Mouse (Mus musculus) brain, embryonic 14.5 days (tissue): ENCODE results near the gene Ndnf.

ENCODE experiments used
- CTCF ChIP-seq: fragments of 200-500 bp; IDR thresholded peaks from 2 replicates; pipeline ENCODE4 v1.5.1; 2012; ENCODE audit warnings: inconsistent platforms, mild to moderate bottlenecking, moderate library complexity, borderline replicate concordance; ENCODE audit not compliant: insufficient read depth, insufficient read length; ENCODE audit errors: extremely low read depth
- POLR2A ChIP-seq: fragments of 200-500 bp; IDR thresholded peaks from 2 replicates; pipeline ENCODE4 v1.6.1; 2012; ENCODE audit warnings: mild to moderate bottlenecking, inconsistent platforms, borderline replicate concordance; ENCODE audit not compliant: poor library complexity, insufficient read depth, insufficient read length, severe bottlenecking; ENCODE audit errors: extremely low read depth

- TF ChIP-seq CTCF = no peak
- TF ChIP-seq POLR2A = no peak
These were observed 23.7 kb upstream of the Ndnf start for GRCm38 (mm10) chr6:65647731-65648130.
